Mouse (Mus musculus) heart, postnatal 0 days (tissue): Measurements from ENCODE around the gene Gm10401. TPM values are rescaled to one million over a fixed set of nuclear protein-coding genes. Genes with fewer than 3 reads are reported as not detected.

Experiments used
- ATAC-seq: fragments of 200-750 bp; cut with Nextera tagmentation; 2 replicates; pipeline ENCODE4 v1.8.0; 2017; ENCODE audit warnings: low read depth, moderate number of reproducible peaks, moderate library complexity; ENCODE audit not compliant: insufficient read depth
- DNase-seq: peaks from one replicate; pipeline ENCODE4 v3.0.0-alpha.2; 2016; ENCODE audit warnings: low spot score
- H3K27ac ChIP-seq: fragments of 300-500 bp; sonication (generic); 2 replicates; pipeline ENCODE4 v1.5.1; 2014; ENCODE audit warnings: low read depth, mild to moderate bottlenecking
- H3K27me3 ChIP-seq: fragments of 300-500 bp; sonication (generic); 2 replicates; pipeline ENCODE4 v1.6.1; 2014; ENCODE audit warnings: low read length, mixed read lengths; ENCODE audit not compliant: control insufficient read depth, insufficient read depth
- H3K36me3 ChIP-seq: fragments of 300-500 bp; sonication (generic); replicated peaks from 2 replicates; pipeline ENCODE4 v1.6.1; 2014; ENCODE audit warnings: low read length, mixed read lengths; ENCODE audit not compliant: control insufficient read depth, insufficient read depth
- H3K4me1 ChIP-seq: fragments of 300-500 bp; sonication (generic); 2 replicates; pipeline ENCODE4 v1.6.1; 2014; ENCODE audit warnings: antibody characterized with exemption; ENCODE audit not compliant: control insufficient read depth, insufficient read depth
- H3K4me2 ChIP-seq: fragments of 300-500 bp; sonication (generic); 2 replicates; pipeline ENCODE4 v1.6.1; 2014; ENCODE audit warnings: low read depth, mild to moderate bottlenecking, low read length, moderate library complexity
- H3K4me3 ChIP-seq: fragments of 300-500 bp; sonication (generic); 2 replicates; pipeline ENCODE4 v1.5.1; 2014; ENCODE audit warnings: low read depth, low read length
- H3K9ac ChIP-seq: fragments of 300-500 bp; sonication (generic); replicated peaks from 2 replicates; pipeline ENCODE4 v1.6.1; 2014; ENCODE audit warnings: low read depth, low read length, mixed read lengths
- H3K9me3 ChIP-seq: fragments of 300-500 bp; sonication (generic); replicated peaks from 2 replicates; pipeline ENCODE4 v1.6.1; 2016; ENCODE audit warnings: low read length; ENCODE audit not compliant: control insufficient read depth
- CTCF ChIP-seq: IDR thresholded peaks from 2 replicates; pipeline ENCODE4 v1.5.1; 2016; ENCODE audit warnings: antibody characterized with exemption, control low read depth, low read depth
- EP300 ChIP-seq: IDR thresholded peaks from 2 replicates; pipeline ENCODE4 v1.6.1; 2016; ENCODE audit warnings: antibody characterized with exemption, low read depth
- WGBS: fragments of 180-500 bp; shearing (Covaris S2); extraction: QIAGEN DNeasy Blood & Tissue Kit; methylation state at CpG from one replicate; pipeline ENCODE4 v1.1.7; 2014; 5-methylcytosine and 5-hydroxymethylcytosine counted together
- polyA plus RNA-seq: library from polyadenylated mRNA; unstranded; fragments of >200 nt; fragmentation: Nextera tagmentation; extraction: Ambion mirVana; gene quantifications from 2 replicates; pipeline ENCODE4 v1.2.1, GENCODE M21; 2015
- total RNA-seq: library from RNA; depleted of rRNA; stranded (reverse); fragments of >200 nt; gene quantifications from 2 replicates; pipeline ENCODE4 v1.2.3, GENCODE M21; 2014; ENCODE audit warnings: low replicate concordance; rRNA removed

Gene Gm10401
- not detected in 2 replicates for total RNA-seq
- 13.3 and 14.4 TPM in 2 replicates for polyA plus RNA-seq

GRCm38 (mm10) chr5:115098195-115098594 is at the start of gene Gm10401:
Gm10401 (minus strand) TSS chr5:115098295.
- Histone ChIP-seq H3K4me1 (0 out of 2 replicates have a peak, but pooled peaks cover 1% of the 10 kb centered on the region), H3K4me2 (no peak within 1 kb of the TSS), H3K9ac (no peak within 1 kb of the TSS), H3K9me3 (no peaks in the 10 kb centered on the region), H3K36me3 (peaks cover 60% of the 10 kb centered on the region), H3K27me3 (no peaks in the 10 kb centered on the region), H3K4me3 (no peak within 1 kb of the TSS), H3K27ac (no peak within 1 kb of the TSS)
- DNase-seq (no peak), ATAC-seq (no peak)
- WGBS = 93% methylated on average over 8 of the region's 8 CpGs
- TF ChIP-seq CTCF (no peak), EP300 (no peak)

GRCm38 (mm10) chr5:115147388-115147787 is 49.3 kb upstream of the Gm10401 start:
- WGBS = 82% methylated on average over 3 of the region's 3 CpGs
- H3K36me3 ChIP-seq = peaks cover 54% of the 10 kb centered on the region
- H3K27ac ChIP-seq = no peak overlapping the region
- H3K4me1 ChIP-seq = 0 out of 2 replicates have a peak, but pooled peaks cover 2% of the 10 kb centered on the region
- no peak overlapping the region for H3K4me2 ChIP-seq
- no peaks in the 10 kb centered on the region for H3K27me3 ChIP-seq
- DNase-seq (no peak), ATAC-seq (no peak)
- H3K9me3 ChIP-seq = no peaks in the 10 kb centered on the region
- H3K9ac ChIP-seq = no peak overlapping the region
- TF ChIP-seq CTCF (no peak), EP300 (no peak)
- H3K4me3 ChIP-seq = no peak overlapping the region

- TF ChIP-seq CTCF (no peak), EP300 (no peak)
- Histone ChIP-seq H3K9me3 (no peaks in the 10 kb centered on the region), H3K4me3 (no peak overlapping the region), H3K36me3 (peaks cover 54% of the 10 kb centered on the region), H3K4me1 (no peaks in the 10 kb centered on the region), H3K27ac (no peak overlapping the region), H3K27me3 (no peaks in the 10 kb centered on the region), H3K4me2 (no peak overlapping the region), H3K9ac (no peak overlapping the region)
- DNase-seq (no peak), ATAC-seq (no peak)
These were observed 48.6 kb upstream of the Gm10401 start for GRCm38 (mm10) chr5:115146747-115147130.

- TF ChIP-seq CTCF (no peak), EP300 (no peak)
- Histone ChIP-seq H3K4me2 (no peak overlapping the region), H3K9me3 (no peaks in the 10 kb centered on the region), H3K4me3 (no peak overlapping the region), H3K9ac (no peak overlapping the region), H3K27me3 (no peaks in the 10 kb centered on the region), H3K4me1 (no peaks in the 10 kb centered on the region), H3K27ac (peak overlapping the region; percentile 58), H3K36me3 (peaks cover 53% of the 10 kb centered on the region)
- 74% methylated on average over 6 of the region's 6 CpGs for WGBS
- DNase-seq (no peak), ATAC-seq (no peak)
These were observed 48.1 kb upstream of the Gm10401 start for GRCm38 (mm10) chr5:115145976-115146746.

- H3K27ac ChIP-seq = peak overlapping the region; percentile 58
- WGBS = 76% methylated on average over 11 of the region's 11 CpGs
These were observed 47.3 kb upstream of the Gm10401 start for GRCm38 (mm10) chr5:115145253-115145968.

More at GRCm38 (mm10) chr5:115145253-115145968, 47.3 kb upstream of the Gm10401 start:
- peaks cover 46% of the 10 kb centered on the region for H3K36me3 ChIP-seq
- H3K27me3 ChIP-seq = no peaks in the 10 kb centered on the region
- H3K4me1 ChIP-seq = no peaks in the 10 kb centered on the region
- H3K4me3 ChIP-seq = no peak overlapping the region
- no peak overlapping the region for H3K9ac ChIP-seq
- DNase-seq = no peak
- no peak for ATAC-seq
- no peaks in the 10 kb centered on the region for H3K9me3 ChIP-seq
- no peak overlapping the region for H3K4me2 ChIP-seq
- TF ChIP-seq EP300 (no peak), CTCF (no peak)
